Comparison of ENCODE assay signal across 18 mouse cellular contexts in genomic region chr7:93510636-93511035, GRCm38 (mm10).
DNase-seq lines count a peak whose midpoint lies in the region; TF ChIP-seq lines count a peak whose summit lies in the region.
"Had no signal": no experiment of that assay in that cellular context is flagged by ENCODE, and none has a peak within 500 bp of the region (broad histone marks: within the 10 kb centered on the region; RNA-seq: fewer than 3 reads in every experiment).

No protein-coding gene starts in this region.

- intact Hi-C loops in left cerebral cortex, postnatal 4 days (cut with DNase I) = no loop called here
- intact Hi-C loops in gastrocnemius, adult 2 months (cut with DNase I) = no loop called here

- DNase-seq in left cerebral cortex, adult 11 months (ENCODE audit: low spot score) = peak; percentile 18
- no peak for DNase-seq in left cerebral cortex, postnatal 4 days
- peak; percentile 4 to 17 for DNase-seq in frontal cortex, postnatal 10 days (ENCODE audit: low spot score in 2 of 2)
- peak; percentile 5 to 6 for DNase-seq in left cerebral cortex, adult 18-20 months (ENCODE audit: low spot score in 2 of 2)
- peak; percentile 57 for DNase-seq in telencephalon, adult 2 months (ENCODE audit: low read depth, low spot score)
- DNase-seq in gastrocnemius, adult 2 months = no peak
- DNase-seq in adrenal gland, postnatal 4 days (ENCODE audit: low spot score in 2 of 2) = no peak
- DNase-seq in cerebellum, adult 9-11 months = no peak
- DNase-seq: adrenal gland, adult 2 months; cerebellum, postnatal 10 days; kidney, adult 8-10 months; kidney, postnatal 4 days; liver, postnatal 0 days; lung, postnatal 4 days; thymus, postnatal 25 days had no signal

- H3K4me3 ChIP-seq in gastrocnemius, adult 2 months = no peak overlapping the region
- H3K4me3 ChIP-seq: heart, embryonic 12.5 days; midbrain, embryonic 13.5 days; stomach, embryonic 15.5 days had no signal

- no peak overlapping the region for H3K27ac ChIP-seq in gastrocnemius, adult 2 months
- H3K27ac ChIP-seq: midbrain, embryonic 13.5 days; stomach, embryonic 15.5 days had no signal

- no peak for TF ChIP-seq CTCF in gastrocnemius, adult 2 months (IDR thresholded peaks at IDR 0.05)

Comparison
In these comparisons a context has a peak if more than half of its experiments do, and no peak if none do; other contexts are left out.
1. DNase-seq: peak in left cerebral cortex, adult 11 months (single experiment), frontal cortex, postnatal 10 days (2 of 2), left cerebral cortex, adult 18-20 months (2 of 2) and telencephalon, adult 2 months (single experiment); none in left cerebral cortex, postnatal 4 days (single experiment), gastrocnemius, adult 2 months (single experiment), adrenal gland, postnatal 4 days (0 of 2) and cerebellum, adult 9-11 months (single experiment).